18 mouse cellular contexts compared by ENCODE assay signal in the genomic region with DNA sequence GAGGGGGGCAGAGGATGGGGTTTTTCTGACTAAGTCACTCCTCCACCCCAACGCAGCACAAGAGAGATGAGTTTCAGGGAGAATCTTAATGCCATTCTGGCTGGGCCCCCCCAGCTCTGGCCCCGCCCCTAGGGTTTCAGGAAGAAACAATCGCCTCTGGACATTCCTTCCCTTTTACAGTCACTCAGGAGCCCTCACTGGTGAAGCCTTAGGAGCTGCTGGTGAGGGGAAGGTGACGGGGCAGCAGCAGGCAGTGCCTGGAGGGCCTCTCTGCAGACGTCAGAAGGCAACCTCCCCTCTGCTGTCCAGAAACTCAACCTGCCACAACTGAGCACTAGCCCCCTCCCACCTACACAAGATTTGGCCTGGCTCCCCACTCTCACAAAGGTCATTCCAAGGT. TPM values are rescaled to one million over a fixed set of nuclear protein-coding genes. Genes with fewer than 3 reads are reported as not detected.
DNase-seq lines count a peak whose midpoint lies in the region; ATAC-seq and TF ChIP-seq lines count a peak whose summit lies in the region.
"Had no signal": no experiment of that assay in that cellular context is flagged by ENCODE, and none has a peak within 500 bp of the region (broad histone marks: within the 10 kb centered on the region; RNA-seq: fewer than 3 reads in every experiment).

No protein-coding gene starts in this region.

- WGBS in heart, embryonic 11.5 days (ENCODE audit: insufficient replicate concordance), result 39% methylated on average over 5 of the region's 5 CpGs
- 56% methylated on average over 5 of the region's 5 CpGs for WGBS in heart, adult 2 months
- 30% methylated on average over 5 of the region's 5 CpGs for WGBS in embryonic facial prominence, embryonic 13.5 days
- 38% methylated on average over 5 of the region's 5 CpGs for WGBS in limb, embryonic 12.5 days

- ATAC-seq in heart, embryonic 11.5 days (replicated peaks; ENCODE audit: insufficient number of reproducible peaks, low FRiP score, low TSS enrichment), result 0 out of 2 replicates have a peak, but pooled peaks have one; percentile 36
- ATAC-seq in embryonic facial prominence, embryonic 13.5 days (ENCODE audit: insufficient number of reproducible peaks, insufficient read depth, low FRiP score, low TSS enrichment, low read depth), result peak; percentile 22; the same call in 1 of the 2 replicates
- ATAC-seq in limb, embryonic 12.5 days (ENCODE audit: insufficient number of reproducible peaks, insufficient read depth, low FRiP score, low TSS enrichment, low read depth), result no peak
- ATAC-seq: liver, postnatal 0 days had no signal

- H3K4me1 ChIP-seq in heart, embryonic 11.5 days (ENCODE audit: control insufficient read depth, insufficient read depth, low read length), result peaks cover 49% of the 10 kb centered on the region
- H3K4me1 ChIP-seq in heart, adult 2 months (ENCODE audit: control insufficient read depth, insufficient read depth, low read length), result no peaks in the 10 kb centered on the region; the same call in 1 of the 2 replicates
- H3K4me1 ChIP-seq in embryonic facial prominence, embryonic 13.5 days, result peaks cover 22% of the 10 kb centered on the region
- H3K4me1 ChIP-seq in limb, embryonic 12.5 days (replicated peaks), result peaks cover 24% of the 10 kb centered on the region

- peak overlapping the region; percentile 87 for H3K27ac ChIP-seq in heart, embryonic 11.5 days (ENCODE audit: low read depth, low read length)
- no peak overlapping the region for H3K27ac ChIP-seq in heart, adult 2 months
- H3K27ac ChIP-seq in embryonic facial prominence, embryonic 13.5 days, result no peak overlapping the region
- H3K27ac ChIP-seq in limb, embryonic 12.5 days, result 0 out of 2 replicates have a peak overlapping the region, but pooled peaks have one; percentile 4

- intact Hi-C loops in heart, adult 2 months (cut with DNase I), result loop anchor here (10.0 kb wide), 1 partner anchor 46 kb away; no protein-coding TSS in a partner anchor
- intact Hi-C loops in heart, postnatal 14 days (cut with DNase I), result loop anchor here (5.0 kb wide), 1 partner anchor 63 kb away; no protein-coding TSS in a partner anchor

- DNase-seq in heart, adult 2 months, result no peak
- peak; percentile 12 for DNase-seq in heart, postnatal 4 days
- no peak for DNase-seq in heart, postnatal 14 days
- no peak for DNase-seq in kidney, adult 11 months
- DNase-seq in T-cell, adult 2 months (ENCODE audit: low spot score), result no peak
- DNase-seq: adrenal gland, postnatal 25 days; cerebellum, adult 11 months; cerebellum, postnatal 10 days; embryo, embryonic 11 days; gastrocnemius, postnatal 10 days; liver, postnatal 0 days; thymus, postnatal 25 days had no signal

- TF ChIP-seq POLR2A in heart, adult 2 months (IDR thresholded peaks at IDR 0.05; ENCODE audit: insufficient read depth, low read depth, low read length), result no peak

- H3K9me3 ChIP-seq in heart, embryonic 11.5 days (replicated peaks; ENCODE audit: control insufficient read depth, low read length), result no peaks in the 10 kb centered on the region
- no peaks in the 10 kb centered on the region for H3K9me3 ChIP-seq in embryonic facial prominence, embryonic 13.5 days
- no peaks in the 10 kb centered on the region for H3K9me3 ChIP-seq in limb, embryonic 12.5 days

- no peak overlapping the region for H3K4me2 ChIP-seq in heart, embryonic 11.5 days
- no peak overlapping the region for H3K4me2 ChIP-seq in embryonic facial prominence, embryonic 13.5 days
- no peak overlapping the region for H3K4me2 ChIP-seq in limb, embryonic 12.5 days
- H3K4me2 ChIP-seq: midbrain, embryonic 11.5 days had no signal

- TF ChIP-seq CTCF in heart, adult 2 months (IDR thresholded peaks at IDR 0.05), result no peak

- no peaks in the 10 kb centered on the region for H3K36me3 ChIP-seq in heart, embryonic 11.5 days (ENCODE audit: control insufficient read depth, insufficient read depth, low read length)
- no peaks in the 10 kb centered on the region for H3K36me3 ChIP-seq in heart, adult 2 months (ENCODE audit: control insufficient read depth, insufficient read depth, low read length)
- H3K36me3 ChIP-seq in embryonic facial prominence, embryonic 13.5 days, result no peaks in the 10 kb centered on the region
- no peaks in the 10 kb centered on the region for H3K36me3 ChIP-seq in limb, embryonic 12.5 days

- H3K4me3 ChIP-seq in heart, embryonic 11.5 days (ENCODE audit: low read depth, low read length), result no peak overlapping the region
- H3K4me3 ChIP-seq in heart, adult 2 months, result no peak overlapping the region
- no peak overlapping the region for H3K4me3 ChIP-seq in embryonic facial prominence, embryonic 13.5 days
- no peak overlapping the region for H3K4me3 ChIP-seq in limb, embryonic 12.5 days (replicated peaks)

- no peaks in the 10 kb centered on the region for H3K79me2 ChIP-seq in heart, adult 2 months (replicated peaks; ENCODE audit: control insufficient read depth, insufficient read depth, low read length)

- H3K9ac ChIP-seq in heart, embryonic 11.5 days (ENCODE audit: low read depth, low read length), result peak overlapping the region; percentile 17
- H3K9ac ChIP-seq in heart, adult 2 months (ENCODE audit: low read depth, low read length), result no peak overlapping the region
- no peak overlapping the region for H3K9ac ChIP-seq in embryonic facial prominence, embryonic 13.5 days
- peak overlapping the region; percentile 31; the same call in 1 of the 2 replicates for H3K9ac ChIP-seq in limb, embryonic 12.5 days (replicated peaks)
- H3K9ac ChIP-seq: liver, postnatal 0 days had no signal

- TF ChIP-seq EP300 in heart, adult 2 months (IDR thresholded peaks at IDR 0.05; ENCODE audit: insufficient read depth, low read depth, low read length), result no peak

- no peaks in the 10 kb centered on the region for H3K27me3 ChIP-seq in heart, embryonic 11.5 days (ENCODE audit: control insufficient read depth, insufficient read depth, low read length)
- no peaks in the 10 kb centered on the region for H3K27me3 ChIP-seq in heart, adult 2 months (ENCODE audit: control insufficient read depth, insufficient read depth, low read length)
- no peaks in the 10 kb centered on the region for H3K27me3 ChIP-seq in embryonic facial prominence, embryonic 13.5 days
- no peaks in the 10 kb centered on the region; the same call in 1 of the 2 replicates for H3K27me3 ChIP-seq in limb, embryonic 12.5 days
- H3K27me3 ChIP-seq: CH12.LX had no signal

RNA-seq across cellular contexts. Expression of a gene that starts 10.9 kb away (rescaled TPM):
- polyA plus RNA-seq in heart, embryonic 11.5 days (2014; fragmentation: Nextera tagmentation; extraction: Ambion mirVana), result 428 and 477 TPM in 2 replicates
- total RNA-seq in heart, adult 2 months (2021), result 1,000 to 10,000 TPM; 1,224 to 1,521 TPM
- 719 and 781 TPM in 2 replicates for polyA plus RNA-seq in heart, adult 2 months (2012; rRNA removed)
- 100 to 1,000 TPM; 742 to 747 TPM for total RNA-seq in heart, postnatal 4 days (2021)
- 1,000 to 10,000 TPM; 1,039 to 1,057 TPM for total RNA-seq in heart, postnatal 14 days (2021)
- 9.9 and 13.8 TPM in 2 replicates for polyA plus RNA-seq in embryonic facial prominence, embryonic 13.5 days (2015; fragmentation: Nextera tagmentation; extraction: Ambion mirVana)
- 23.5 and 25.3 TPM in 2 replicates for polyA plus RNA-seq in limb, embryonic 12.5 days (2016; fragmentation: Nextera tagmentation; extraction: Ambion mirVana)
- total RNA-seq: hematopoietic stem cell, adult 5-6 weeks had no signal

RNA-seq across cellular contexts. Expression of a gene that starts 25.8 kb away (rescaled TPM):
- polyA plus RNA-seq in heart, embryonic 11.5 days (2014; fragmentation: Nextera tagmentation; extraction: Ambion mirVana), result 60.7 and 66.5 TPM in 2 replicates
- 100 to 1,000 TPM; 131 to 135 TPM for total RNA-seq in heart, adult 2 months (2021)
- 94.0 and 109 TPM in 2 replicates for polyA plus RNA-seq in heart, adult 2 months (2012; rRNA removed)
- 100 to 1,000 TPM; 121 to 123 TPM for total RNA-seq in heart, postnatal 4 days (2021)
- total RNA-seq in heart, postnatal 14 days (2021), result 100 to 1,000 TPM; 125 to 126 TPM
- polyA plus RNA-seq in embryonic facial prominence, embryonic 13.5 days (2015; fragmentation: Nextera tagmentation; extraction: Ambion mirVana), result 16.1 and 17.0 TPM in 2 replicates
- polyA plus RNA-seq in limb, embryonic 12.5 days (2016; fragmentation: Nextera tagmentation; extraction: Ambion mirVana), result 30.4 and 30.7 TPM in 2 replicates

RNA-seq across cellular contexts. Expression of a gene that starts 31.5 kb away (rescaled TPM):
- 119 and 121 TPM in 2 replicates for polyA plus RNA-seq in heart, embryonic 11.5 days (2014; fragmentation: Nextera tagmentation; extraction: Ambion mirVana)
- 10 to 100 TPM; 70.3 to 84.6 TPM for total RNA-seq in heart, adult 2 months (2021)
- polyA plus RNA-seq in heart, adult 2 months (2012; rRNA removed), result 123 and 136 TPM in 2 replicates
- total RNA-seq in heart, postnatal 4 days (2021), result 10 to 100 TPM; 89.5 to 89.8 TPM
- total RNA-seq in heart, postnatal 14 days (2021), result 10 to 100 TPM; 85.6 to 88.5 TPM
- polyA plus RNA-seq in embryonic facial prominence, embryonic 13.5 days (2015; fragmentation: Nextera tagmentation; extraction: Ambion mirVana), result 110 and 112 TPM in 2 replicates
- polyA plus RNA-seq in limb, embryonic 12.5 days (2016; fragmentation: Nextera tagmentation; extraction: Ambion mirVana), result 111 TPM in 2 replicates

Comparison
In these comparisons a context has a peak if more than half of its experiments do, and no peak if none do; other contexts are left out.
1. H3K27ac ChIP-seq: peak in heart, embryonic 11.5 days (single experiment) and limb, embryonic 12.5 days (single experiment); none in heart, adult 2 months (single experiment) and embryonic facial prominence, embryonic 13.5 days (single experiment).
2. H3K9ac ChIP-seq: peak in heart, embryonic 11.5 days (single experiment) and limb, embryonic 12.5 days (single experiment); none in heart, adult 2 months (single experiment) and embryonic facial prominence, embryonic 13.5 days (single experiment).
3. RNA of a gene that starts 10.9 kb away (polyA plus RNA-seq): 719 to 781 TPM in heart, adult 2 months and 428 to 477 TPM in heart, embryonic 11.5 days; 23.5 to 25.3 TPM in limb, embryonic 12.5 days and 9.9 to 13.8 TPM in embryonic facial prominence, embryonic 13.5 days; every median in the first group is over 10 times any median in the second.